Mouse (Mus musculus) ES-Bruce4 (cell line): ENCODE measurements at regions not wholly inside any gene's neighbourhood (a gene's known extent, or its start where the extent isn't known, plus 50 kb on each side); places are given as distances from the start of the nearest gene placed in this dataset.

Experiments
- CTCF ChIP-seq: IDR thresholded peaks from one replicate; pipeline ENCODE4 v1.8.1; 2011; ENCODE audit warnings: low read depth, low read length
- EP300 ChIP-seq: IDR thresholded peaks from 2 replicates; pipeline ENCODE4 v1.6.1; 2011; ENCODE audit warnings: low read depth, low read length; ENCODE audit not compliant: insufficient read depth
- POLR2A ChIP-seq: IDR thresholded peaks from one replicate; pipeline ENCODE4 v1.8.1; 2011; ENCODE audit warnings: low read length; ENCODE audit not compliant: insufficient read depth

DNA sequence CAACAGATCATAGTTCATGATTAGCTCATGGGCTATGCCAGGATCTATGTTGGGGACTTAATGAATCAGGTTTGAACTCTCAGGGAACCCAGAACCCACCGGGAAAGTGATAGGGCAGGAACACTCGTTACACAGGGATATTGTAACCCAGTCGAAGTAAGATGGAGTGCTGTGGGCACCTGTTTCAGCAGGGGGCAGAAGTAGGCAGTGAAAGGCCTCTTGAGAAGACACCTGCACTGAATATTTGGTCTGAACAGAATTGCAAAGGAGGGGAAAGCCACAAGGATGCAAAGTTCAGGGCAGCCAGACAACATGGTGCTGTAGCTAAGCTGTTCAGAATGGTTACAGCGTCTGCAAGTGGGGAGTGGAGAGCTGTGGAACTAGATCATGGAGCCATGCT is 129.9 kb upstream of the Tut7 start:
- TF ChIP-seq CTCF (no peak), POLR2A (no peak), EP300 (no peak)
